Mouse (Mus musculus): Measurements from ENCODE around the gene Pfkm. TPM values are rescaled to one million over a fixed set of nuclear protein-coding genes. Genes with fewer than 3 reads are reported as not detected.

Gene Pfkm
- polyA plus RNA-seq, 1 experiment from 2014 or later = 36.3 TPM

DNA sequence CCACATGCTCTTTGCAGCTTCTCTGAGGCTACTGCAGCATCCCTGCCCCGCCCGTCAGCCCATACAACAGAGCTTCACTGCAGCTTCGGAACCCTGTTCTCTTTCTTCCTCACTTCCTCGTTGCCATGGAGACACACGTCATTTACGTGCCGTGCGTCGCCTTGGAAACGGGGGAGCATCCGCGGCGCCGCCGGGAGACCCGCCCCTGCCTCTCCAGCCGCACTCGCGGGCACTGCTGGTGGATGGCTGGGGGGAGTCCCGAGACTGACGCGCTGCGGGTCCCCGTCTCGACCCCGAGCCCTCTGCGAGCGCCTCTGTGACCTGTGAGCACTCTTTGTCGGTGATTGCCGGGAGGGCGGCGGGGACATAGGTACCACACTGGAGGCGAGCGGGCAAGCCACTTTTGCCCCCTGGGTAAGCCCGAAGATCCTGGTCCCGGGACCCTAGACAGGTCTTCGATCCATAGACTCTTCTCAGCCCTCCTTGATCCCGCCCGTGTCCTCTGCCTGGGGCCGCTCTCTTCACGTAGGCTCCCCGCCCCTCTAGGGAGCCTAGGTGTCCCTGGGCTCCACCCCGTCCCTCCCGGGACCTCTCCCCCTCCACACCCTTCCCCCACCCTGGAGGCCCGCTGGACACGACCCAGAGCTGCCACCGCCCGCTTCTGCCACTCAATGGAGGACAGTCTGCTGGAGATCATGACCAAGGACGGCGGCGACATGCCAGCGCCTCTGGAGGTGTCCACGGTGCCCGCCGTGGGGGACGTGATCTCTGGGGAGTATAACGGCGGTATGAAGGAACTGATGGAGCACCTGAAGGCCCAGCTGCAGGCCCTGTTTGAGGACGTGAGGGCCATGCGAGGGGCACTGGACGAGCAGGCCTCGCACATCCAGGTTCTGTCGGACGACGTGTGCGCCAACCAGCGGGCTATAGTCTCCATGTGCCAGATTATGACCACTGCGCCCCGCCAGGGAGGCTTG lies 75.5 kb downstream of the Pfkm start:
- ATAC-seq (ENCODE audit: low FRiP score) (peak; percentile 92), DNase-seq (ENCODE audit: low spot score, missing footprints) (peak; percentile 98)
- Histone ChIP-seq H3K27me3 (ENCODE audit: control insufficient read depth, insufficient read depth, low read length) (peaks cover 29% of the 10 kb centered on the region), H3K9ac (ENCODE audit: low read length) (peak overlapping the region; percentile 58), H3K4me1 (ENCODE audit: control insufficient read depth, insufficient read depth, low read length) (peaks cover 5% of the 10 kb centered on the region), H3K27ac (ENCODE audit: low read depth, low read length) (peak overlapping the region; percentile 85), H3K36me3 (ENCODE audit: control insufficient read depth, insufficient read depth, low read length) (no peaks in the 10 kb centered on the region), H3K4me3 (ENCODE audit: low read depth, low read length) (peak overlapping the region; percentile 45), H3K4me2 (peak overlapping the region; percentile 63), H3K9me3 (ENCODE audit: control insufficient read depth, low read length) (no peaks in the 10 kb centered on the region)
- under 1% methylated on average over 69 of the region's 69 CpGs for WGBS

DNA sequence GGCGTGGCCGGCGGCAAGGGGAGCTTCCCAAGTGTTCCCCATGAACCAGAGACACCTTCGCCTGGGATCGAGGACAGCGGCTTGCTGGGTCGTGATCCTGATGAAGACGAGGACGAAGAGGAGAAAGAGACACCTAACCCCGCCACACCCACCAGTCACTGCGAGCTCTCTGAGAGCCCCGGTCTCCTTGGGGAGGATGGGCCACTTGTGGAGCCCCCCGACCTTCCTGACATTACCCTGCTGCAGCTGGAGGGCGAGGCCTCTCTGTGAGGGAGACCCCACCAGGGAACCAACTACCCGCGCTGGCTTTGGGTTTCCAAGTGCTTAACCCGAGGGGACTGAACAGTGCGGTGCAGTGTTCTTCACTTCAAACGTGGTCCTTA lies 76.2 kb downstream of the Pfkm start:
- no peaks in the 10 kb centered on the region for H3K36me3 ChIP-seq (ENCODE audit: control insufficient read depth, insufficient read depth, low read length)
- peaks cover 5% of the 10 kb centered on the region for H3K4me1 ChIP-seq (ENCODE audit: control insufficient read depth, insufficient read depth, low read length)
- no peak overlapping the region for H3K27ac ChIP-seq (ENCODE audit: low read depth, low read length)
- WGBS = 2% methylated on average over 19 of the region's 19 CpGs
- peak overlapping the region; percentile 45 for H3K4me3 ChIP-seq (ENCODE audit: low read depth, low read length)
- peak overlapping the region; percentile 63 for H3K4me2 ChIP-seq
- DNase-seq (ENCODE audit: low spot score, missing footprints) (peak; percentile 91), ATAC-seq (ENCODE audit: low FRiP score) (no peak)
- H3K27me3 ChIP-seq (ENCODE audit: control insufficient read depth, insufficient read depth, low read length) = peaks cover 29% of the 10 kb centered on the region
- H3K9me3 ChIP-seq (ENCODE audit: control insufficient read depth, low read length) = no peaks in the 10 kb centered on the region
- H3K9ac ChIP-seq (ENCODE audit: low read length) = peak overlapping the region; percentile 2; the same call in 1 of the 2 replicates

DNA sequence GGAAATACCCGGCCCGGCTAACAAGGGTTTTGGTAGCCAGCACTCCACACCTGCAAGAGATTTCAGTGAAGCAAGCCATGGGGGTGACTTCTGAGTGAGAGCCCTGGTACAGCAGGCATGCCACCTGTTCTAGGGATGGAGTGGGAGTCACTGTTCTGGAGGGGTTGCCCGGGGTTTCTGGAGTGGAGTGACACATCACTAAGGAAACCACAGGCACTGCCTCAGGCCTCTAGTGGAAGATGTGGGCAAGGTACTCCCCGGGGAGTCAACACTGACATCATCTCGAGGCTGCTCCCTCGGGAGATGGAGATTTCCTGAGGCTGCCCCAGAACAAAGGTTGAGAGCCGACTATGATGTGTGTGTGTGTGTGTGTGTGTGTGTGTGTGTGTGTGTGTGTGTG lies 78.0 kb downstream of the Pfkm start:
- Histone ChIP-seq H3K4me3 (ENCODE audit: low read depth, low read length) (no peak overlapping the region), H3K9ac (ENCODE audit: low read length) (no peak overlapping the region), H3K27me3 (ENCODE audit: control insufficient read depth, insufficient read depth, low read length) (peaks cover 29% of the 10 kb centered on the region), H3K4me1 (ENCODE audit: control insufficient read depth, insufficient read depth, low read length) (peaks cover 5% of the 10 kb centered on the region), H3K27ac (ENCODE audit: low read depth, low read length) (no peak overlapping the region), H3K9me3 (ENCODE audit: control insufficient read depth, low read length) (no peaks in the 10 kb centered on the region), H3K4me2 (peak overlapping the region; percentile 19; the same call in 1 of the 2 replicates), H3K36me3 (ENCODE audit: control insufficient read depth, insufficient read depth, low read length) (no peaks in the 10 kb centered on the region)
- no peak for ATAC-seq (ENCODE audit: low FRiP score)
- no peak for DNase-seq (ENCODE audit: low spot score, missing footprints)
- WGBS = 49% methylated on average over 7 of the region's 7 CpGs

DNA sequence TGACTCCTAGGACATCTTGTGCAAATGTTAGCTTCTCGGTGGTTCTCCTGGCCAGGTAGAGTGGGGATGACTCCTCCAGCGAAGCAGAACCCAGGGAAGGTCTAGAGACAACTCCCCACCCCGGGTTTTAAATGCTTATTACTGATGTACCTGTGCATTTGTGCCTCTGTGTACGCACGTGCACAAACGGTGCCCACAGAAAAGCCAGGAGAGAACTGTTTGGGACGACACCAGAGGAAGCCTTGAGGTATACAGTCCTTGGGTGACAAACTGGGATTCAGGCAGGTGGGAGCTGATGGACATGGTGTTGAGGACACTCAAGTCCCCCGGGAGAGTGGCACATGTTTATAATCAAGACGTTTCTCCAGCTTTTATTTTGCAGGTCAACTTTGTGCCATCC lies 78.5 kb downstream of the Pfkm start:
- 76% methylated on average over 9 of the region's 9 CpGs for WGBS
- peaks cover 29% of the 10 kb centered on the region for H3K27me3 ChIP-seq (ENCODE audit: control insufficient read depth, insufficient read depth, low read length)
- no peak overlapping the region for H3K4me2 ChIP-seq

DNA sequence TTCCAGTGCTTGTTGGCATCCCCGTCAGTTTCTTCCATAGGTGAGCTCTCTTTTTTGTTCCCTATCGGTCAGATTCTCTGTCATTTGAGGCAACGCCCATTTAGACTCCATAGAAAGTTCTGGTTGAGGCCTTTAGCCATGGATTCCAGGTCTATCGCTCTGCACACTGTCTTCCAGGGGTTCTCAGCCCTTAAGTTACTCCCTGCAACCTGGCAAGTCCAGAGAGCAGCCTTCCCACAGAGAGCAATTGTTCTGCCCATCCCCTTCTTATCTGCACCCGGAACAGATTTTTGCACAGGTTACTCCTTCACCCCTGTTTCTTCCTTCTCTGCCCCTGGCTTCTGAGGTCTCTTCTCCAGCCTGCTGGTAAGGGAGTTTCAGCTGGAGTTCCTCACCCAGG lies 79.7 kb downstream of the Pfkm start:
- ATAC-seq (ENCODE audit: low FRiP score) = no peak
- Histone ChIP-seq H3K4me2 (no peak overlapping the region), H3K4me3 (ENCODE audit: low read depth, low read length) (no peak overlapping the region), H3K27me3 (ENCODE audit: control insufficient read depth, insufficient read depth, low read length) (peaks cover 29% of the 10 kb centered on the region), H3K9ac (ENCODE audit: low read length) (no peak overlapping the region), H3K9me3 (ENCODE audit: control insufficient read depth, low read length) (no peaks in the 10 kb centered on the region), H3K36me3 (ENCODE audit: control insufficient read depth, insufficient read depth, low read length) (no peaks in the 10 kb centered on the region), H3K4me1 (ENCODE audit: control insufficient read depth, insufficient read depth, low read length) (no peaks in the 10 kb centered on the region), H3K27ac (ENCODE audit: low read depth, low read length) (no peak overlapping the region)
- DNase-seq (ENCODE audit: low spot score, missing footprints) = no peak
- WGBS = 69% methylated on average over 5 of the region's 5 CpGs

More for the DNA sequence above, 78.5 kb downstream of the Pfkm start:
- Histone ChIP-seq H3K9ac (ENCODE audit: low read length) (no peak overlapping the region), H3K36me3 (ENCODE audit: control insufficient read depth, insufficient read depth, low read length) (no peaks in the 10 kb centered on the region), H3K4me3 (ENCODE audit: low read depth, low read length) (no peak overlapping the region), H3K4me1 (ENCODE audit: control insufficient read depth, insufficient read depth, low read length) (peaks cover 5% of the 10 kb centered on the region), H3K9me3 (ENCODE audit: control insufficient read depth, low read length) (no peaks in the 10 kb centered on the region), H3K27ac (ENCODE audit: low read depth, low read length) (no peak overlapping the region)
- ATAC-seq (ENCODE audit: low FRiP score) (no peak), DNase-seq (ENCODE audit: low spot score, missing footprints) (no peak)

DNA sequence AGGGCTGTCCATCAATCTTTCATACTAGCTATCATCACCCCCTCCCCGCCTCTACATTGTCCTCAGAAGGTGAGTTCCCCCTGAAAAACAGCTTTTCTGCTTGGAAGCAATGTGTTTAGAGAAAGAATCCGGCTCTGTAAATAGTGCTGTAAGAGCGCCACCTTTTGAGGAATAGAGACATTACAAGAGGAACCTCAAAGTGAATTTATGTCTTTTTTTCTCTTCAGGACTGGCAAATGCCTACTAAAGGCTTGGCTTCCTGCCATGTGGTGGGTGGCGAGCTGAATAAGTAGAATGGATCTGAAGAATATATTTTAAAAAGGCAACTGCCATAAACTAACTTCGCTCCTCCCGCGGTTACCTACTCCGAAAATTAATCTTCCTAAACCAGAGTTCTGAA lies 81.4 kb downstream of the Pfkm start:
- no peak overlapping the region for H3K9ac ChIP-seq (ENCODE audit: low read length)
- peaks cover 18% of the 10 kb centered on the region; the same call in 1 of the 2 replicates for H3K27me3 ChIP-seq (ENCODE audit: control insufficient read depth, insufficient read depth, low read length)
- no peaks in the 10 kb centered on the region for H3K4me1 ChIP-seq (ENCODE audit: control insufficient read depth, insufficient read depth, low read length)
- H3K4me2 ChIP-seq = no peak overlapping the region
- 44% methylated on average over 8 of the region's 8 CpGs for WGBS
- no peak for ATAC-seq (ENCODE audit: low FRiP score)
- peak; percentile 95 for DNase-seq (ENCODE audit: low spot score, missing footprints)
- no peaks in the 10 kb centered on the region for H3K36me3 ChIP-seq (ENCODE audit: control insufficient read depth, insufficient read depth, low read length)
- no peak overlapping the region for H3K27ac ChIP-seq (ENCODE audit: low read depth, low read length)
- H3K9me3 ChIP-seq (ENCODE audit: control insufficient read depth, low read length) = no peaks in the 10 kb centered on the region
- H3K4me3 ChIP-seq (ENCODE audit: low read depth, low read length) = no peak overlapping the region

DNA sequence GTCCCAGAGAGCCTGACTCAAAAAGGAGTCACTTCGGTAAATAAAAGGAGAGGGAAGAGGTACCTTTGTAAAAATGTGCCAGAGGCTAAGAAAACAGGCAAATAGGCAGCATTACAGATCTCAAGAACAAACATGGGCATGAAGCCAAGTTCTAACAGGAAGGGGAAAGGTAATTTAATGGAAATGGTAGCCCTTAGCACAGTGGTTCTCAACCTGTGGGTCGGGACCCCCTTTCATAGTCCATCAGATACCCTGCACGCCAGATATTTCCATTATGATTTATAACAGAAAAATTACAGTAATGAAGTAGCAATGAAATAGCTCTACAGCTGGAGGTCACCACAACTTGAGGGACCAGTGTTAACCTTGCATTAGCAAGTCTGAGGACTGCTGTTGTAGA lies 84.9 kb downstream of the Pfkm start:
- WGBS = 78% methylated on average over 3 of the region's 3 CpGs
- no peaks in the 10 kb centered on the region for H3K36me3 ChIP-seq (ENCODE audit: control insufficient read depth, insufficient read depth, low read length)
- no peak for ATAC-seq (ENCODE audit: low FRiP score)
- no peaks in the 10 kb centered on the region for H3K9me3 ChIP-seq (ENCODE audit: control insufficient read depth, low read length)
- H3K4me1 ChIP-seq (ENCODE audit: control insufficient read depth, insufficient read depth, low read length) = no peaks in the 10 kb centered on the region
- H3K9ac ChIP-seq (ENCODE audit: low read length) = no peak overlapping the region
- no peaks in the 10 kb centered on the region; the same call in 1 of the 2 replicates for H3K27me3 ChIP-seq (ENCODE audit: control insufficient read depth, insufficient read depth, low read length)
- H3K27ac ChIP-seq (ENCODE audit: low read depth, low read length) = no peak overlapping the region
- H3K4me2 ChIP-seq = no peak overlapping the region
- no peak for DNase-seq (ENCODE audit: low spot score, missing footprints)
- no peak overlapping the region for H3K4me3 ChIP-seq (ENCODE audit: low read depth, low read length)

DNA sequence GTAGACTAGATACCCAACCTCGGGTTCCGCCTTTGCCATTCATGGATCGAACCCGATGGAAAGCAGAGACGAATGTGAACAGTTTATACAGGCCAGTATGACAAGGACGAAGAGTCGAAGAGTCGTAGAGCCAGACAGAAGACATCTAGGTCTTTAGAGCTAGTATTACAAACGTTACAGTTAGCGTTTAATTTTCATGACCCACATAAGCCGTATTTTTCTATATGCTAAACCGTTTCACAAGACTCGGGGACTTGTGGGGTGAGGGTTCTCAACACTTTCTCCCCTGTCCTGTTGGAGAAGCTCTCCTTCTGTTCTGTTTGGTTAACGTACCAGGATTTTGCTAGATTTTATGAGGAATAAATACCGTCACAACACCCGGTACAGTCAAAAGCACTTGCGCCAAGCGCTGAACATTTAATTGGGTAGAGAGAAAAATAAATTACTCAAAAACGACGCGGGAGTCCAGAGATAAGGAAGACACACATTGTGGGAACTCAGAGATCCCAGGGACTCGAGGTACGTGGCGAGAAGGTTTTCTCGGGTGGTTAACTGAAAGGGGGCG lies 88.3 kb downstream of the Pfkm start:
- no peaks in the 10 kb centered on the region for H3K9me3 ChIP-seq (ENCODE audit: control insufficient read depth, low read length)
- no peak overlapping the region for H3K27ac ChIP-seq (ENCODE audit: low read depth, low read length)
- no peaks in the 10 kb centered on the region for H3K4me1 ChIP-seq (ENCODE audit: control insufficient read depth, insufficient read depth, low read length)
- no peaks in the 10 kb centered on the region for H3K36me3 ChIP-seq (ENCODE audit: control insufficient read depth, insufficient read depth, low read length)
- no peaks in the 10 kb centered on the region for H3K27me3 ChIP-seq (ENCODE audit: control insufficient read depth, insufficient read depth, low read length)
- no peak for ATAC-seq (ENCODE audit: low FRiP score)
- H3K4me2 ChIP-seq = peak overlapping the region; percentile 65
- DNase-seq (ENCODE audit: low spot score, missing footprints) = peak; percentile 92
- peak overlapping the region; percentile 59 for H3K9ac ChIP-seq (ENCODE audit: low read length)
- peak overlapping the region; percentile 44 for H3K4me3 ChIP-seq (ENCODE audit: low read depth, low read length)
- 4% methylated on average over 26 of the region's 26 CpGs for whole genome bisulfite sequencing

DNA sequence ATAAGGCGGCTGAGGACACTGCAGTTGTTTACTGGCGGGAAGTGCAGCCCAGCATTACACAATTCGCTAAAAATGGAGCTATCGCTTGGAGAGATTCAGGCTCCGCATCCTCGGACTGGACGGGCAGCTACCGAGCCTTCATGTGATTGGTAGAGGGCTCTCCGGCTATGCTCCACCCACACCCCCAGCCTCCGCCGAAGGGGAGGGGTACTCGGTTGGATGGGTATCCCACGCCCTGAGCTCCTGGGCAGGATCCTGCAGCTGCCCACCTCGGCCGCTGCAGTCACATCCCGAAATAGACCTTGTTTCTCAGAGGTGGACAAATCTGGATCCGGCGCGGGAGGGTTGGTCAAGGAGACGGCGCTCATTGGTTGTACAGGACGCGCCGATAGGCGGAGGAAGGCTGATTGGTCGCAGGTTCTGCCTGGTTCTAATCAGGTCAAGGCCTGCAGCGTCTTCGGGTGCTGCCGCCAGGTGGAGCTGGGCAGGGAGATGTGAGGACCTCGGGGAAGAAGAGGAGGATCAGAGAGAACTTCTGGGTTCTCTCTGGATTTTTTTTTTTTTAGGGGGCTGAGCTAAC lies 88.8 kb downstream of the Pfkm start:
- Histone ChIP-seq H3K9ac (ENCODE audit: low read length) (peak overlapping the region; percentile 59), H3K36me3 (ENCODE audit: control insufficient read depth, insufficient read depth, low read length) (no peaks in the 10 kb centered on the region), H3K27ac (ENCODE audit: low read depth, low read length) (0 out of 2 replicates have a peak overlapping the region, but pooled peaks have one; percentile 25), H3K9me3 (ENCODE audit: control insufficient read depth, low read length) (no peaks in the 10 kb centered on the region), H3K27me3 (ENCODE audit: control insufficient read depth, insufficient read depth, low read length) (no peaks in the 10 kb centered on the region), H3K4me3 (ENCODE audit: low read depth, low read length) (peak overlapping the region; percentile 44), H3K4me1 (ENCODE audit: control insufficient read depth, insufficient read depth, low read length) (no peaks in the 10 kb centered on the region), H3K4me2 (peak overlapping the region; percentile 65)
- DNase-seq (ENCODE audit: low spot score, missing footprints) (peak; percentile 97), ATAC-seq (ENCODE audit: low FRiP score) (peak; percentile 99)
- WGBS = under 1% methylated on average over 30 of the region's 30 CpGs
